Mouse (Mus musculus) retina, adult 2 months (tissue): ENCODE results near the gene Fpr1.
"Not testable (repeated sequence)": the region's sequence is repeated elsewhere in the genome, so short reads cannot be mapped to it uniquely, and the experiment has no call there.

Experiments
- DNase-seq: peaks from one replicate; pipeline ENCODE4 v3.0.0-alpha.2; 2012; ENCODE audit warnings: low read depth, low spot score

Gene Fpr1

DNA sequence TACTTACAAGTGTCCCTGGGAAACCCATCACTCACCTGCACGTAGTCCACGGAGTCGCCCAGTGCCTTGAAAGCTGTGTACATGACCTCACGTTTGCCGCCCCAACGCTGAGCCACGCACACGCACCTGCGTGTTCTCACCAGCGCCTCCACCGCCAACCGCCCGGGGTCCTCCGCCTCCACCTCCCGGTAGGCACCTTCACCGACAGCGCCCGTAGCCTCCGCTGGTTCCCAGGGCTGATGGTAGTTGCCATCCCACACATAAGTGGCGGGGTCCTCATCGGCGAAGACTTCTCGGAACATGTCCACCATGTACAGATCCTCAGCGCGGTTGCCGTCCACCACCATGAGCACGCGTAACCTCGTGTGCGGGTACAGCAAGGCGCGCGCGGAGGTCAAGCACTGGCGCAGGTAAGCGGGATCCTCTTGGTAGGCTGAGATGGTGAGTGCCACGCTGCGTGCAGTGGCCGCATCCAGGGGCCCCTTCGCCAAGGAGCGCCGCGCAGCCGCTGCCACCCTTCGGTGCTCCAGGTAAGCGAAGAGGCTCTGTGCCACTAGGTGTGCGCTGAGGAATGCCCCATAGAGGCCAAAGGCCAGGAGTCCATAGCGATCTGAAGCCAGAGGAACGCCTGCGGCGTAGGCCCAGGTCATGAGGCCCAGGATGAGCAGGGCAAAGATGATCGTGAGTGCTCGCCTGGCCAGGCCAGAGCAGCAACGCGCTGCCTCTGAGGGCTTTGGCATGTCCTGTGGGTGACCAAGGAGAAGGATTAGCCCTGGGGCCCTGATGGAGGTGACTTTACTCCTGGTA, 33.6 kb downstream of the Fpr1 start:
- no peak for DNase-seq

DNA sequence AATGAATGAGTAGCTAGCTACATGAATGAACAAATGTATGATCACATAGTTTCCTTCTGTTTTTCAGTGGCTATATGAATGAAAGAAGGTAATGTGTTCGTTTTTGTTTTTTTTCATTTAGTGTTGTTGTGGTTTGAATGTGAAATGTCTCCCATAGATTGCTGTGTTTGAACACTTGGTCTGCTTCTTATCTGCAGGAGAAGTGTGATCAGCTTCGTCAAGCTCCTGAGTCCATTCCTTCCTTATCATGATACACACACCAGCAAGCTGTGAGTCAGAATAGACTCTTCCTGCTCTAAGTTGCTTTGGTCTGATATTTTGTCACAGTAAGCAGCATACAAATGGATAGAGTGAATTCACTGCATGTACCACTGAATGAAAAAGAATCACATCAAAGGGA, 34.8 kb downstream of the Fpr1 start:
- no peak for DNase-seq

DNA sequence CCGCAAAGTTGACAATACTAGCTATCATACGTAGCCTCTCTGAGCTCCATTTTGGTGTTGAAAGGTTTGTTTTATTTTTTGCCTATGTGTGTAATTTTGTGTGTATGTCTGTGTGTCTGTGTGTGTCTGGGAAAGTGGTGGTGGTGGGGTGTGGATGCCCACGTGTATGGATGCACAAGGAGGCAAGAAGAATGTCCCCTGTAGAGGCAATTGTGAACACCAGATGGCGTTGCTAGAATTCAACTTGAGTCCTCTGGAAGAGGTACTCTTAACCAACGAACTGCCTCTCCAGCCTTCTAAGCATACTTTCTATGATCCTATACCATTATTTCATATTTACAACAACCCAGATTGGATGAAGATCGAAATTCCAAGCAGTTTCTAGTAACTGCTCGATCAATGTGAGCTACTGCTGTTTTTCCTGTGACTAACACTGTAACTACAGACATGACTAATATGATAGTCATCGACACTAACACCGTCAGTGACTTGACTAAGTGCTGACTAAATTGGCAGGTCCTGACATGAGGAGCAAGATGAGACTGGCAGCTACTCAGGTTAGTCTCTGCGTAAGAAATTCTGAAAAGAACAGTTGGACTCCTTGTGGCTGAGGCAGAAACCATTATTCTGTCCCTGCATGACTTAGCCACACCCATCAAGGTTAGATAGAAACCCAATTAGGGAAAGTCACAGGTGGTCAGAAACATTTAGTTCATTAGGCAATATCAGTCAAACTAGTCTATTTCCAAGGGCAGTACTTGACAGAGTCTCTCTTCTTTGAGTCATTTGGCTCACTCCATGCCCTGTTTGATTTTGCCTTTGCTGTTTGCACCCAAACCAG, 38.3 kb downstream of the Fpr1 start:
- DNase-seq = no peak

DNA sequence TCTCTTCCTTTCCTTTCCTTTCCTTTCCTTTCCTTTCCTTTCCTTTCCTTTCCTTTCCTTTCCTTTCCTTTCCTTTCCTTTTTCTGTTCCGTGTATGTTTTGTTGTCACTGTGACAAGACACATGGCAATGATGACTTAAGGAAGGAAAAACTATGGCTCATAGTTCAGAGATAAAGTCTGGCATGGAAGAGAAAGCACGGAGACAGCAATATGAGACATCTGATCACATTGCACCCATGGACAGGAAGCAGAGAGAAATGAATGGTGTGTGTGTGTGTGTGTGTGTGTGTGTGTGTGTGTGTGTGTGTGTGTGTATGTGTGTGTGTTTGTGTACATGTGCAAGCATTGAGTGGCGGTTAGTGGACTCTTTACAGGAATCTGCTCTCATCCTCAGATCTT, 39.1 kb downstream of the Fpr1 start:
- DNase-seq = not testable (repeated sequence)

DNA sequence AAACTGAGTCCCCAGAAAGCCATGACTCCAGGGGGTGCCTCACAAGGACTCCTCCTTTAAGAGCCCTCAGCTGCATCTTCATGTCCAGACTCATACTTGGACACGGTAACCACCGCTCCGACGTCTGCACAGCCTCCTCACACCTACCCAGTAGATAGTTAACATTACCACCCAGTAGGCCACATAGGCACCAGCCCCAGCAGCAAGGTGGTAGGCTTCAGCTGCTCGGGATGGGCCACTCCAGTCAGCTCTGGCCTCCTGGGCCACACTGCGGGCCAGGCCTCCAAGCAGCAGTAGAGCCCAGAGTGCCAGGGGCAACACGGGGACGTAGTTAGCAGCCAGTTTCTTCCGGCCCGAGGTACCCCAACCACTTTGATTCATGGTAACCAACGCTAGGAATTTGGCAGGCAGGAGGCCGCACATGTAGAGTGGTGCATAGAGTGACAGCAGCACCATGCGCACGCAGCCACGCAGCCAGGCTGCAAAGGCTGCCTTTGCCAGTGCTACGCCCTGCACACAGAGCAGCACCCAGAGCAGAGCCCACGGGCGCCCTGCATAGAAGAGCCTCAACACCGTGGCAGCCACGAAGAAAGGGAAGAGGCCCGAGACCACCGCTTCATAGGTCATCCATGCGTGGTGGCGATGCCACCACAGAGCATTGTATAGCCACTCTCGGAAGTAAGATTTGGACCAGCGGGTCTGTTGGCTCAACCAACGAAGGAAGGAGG, 40.0 kb downstream of the Fpr1 start:
- DNase-seq = no peak

DNA sequence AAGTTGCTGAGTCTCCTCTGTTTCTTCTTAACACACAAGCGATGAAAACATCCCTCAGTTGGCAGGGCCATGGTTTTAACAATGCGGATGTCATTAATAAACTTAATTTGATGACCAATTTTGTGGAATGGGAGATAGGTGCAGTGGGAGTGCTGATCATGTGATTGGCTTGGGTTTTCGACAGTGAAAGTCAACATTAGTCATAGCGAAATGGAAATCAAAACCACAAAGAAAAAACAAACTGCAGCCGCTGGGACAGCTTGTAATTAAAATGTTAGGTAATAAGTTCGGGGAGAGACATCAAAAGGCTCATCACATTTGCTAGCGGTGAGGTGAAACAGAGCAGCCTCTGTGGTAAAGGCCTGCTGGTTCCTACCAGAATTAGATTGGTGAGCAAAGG, 42.9 kb downstream of the Fpr1 start:
- DNase-seq = no peak

DNA sequence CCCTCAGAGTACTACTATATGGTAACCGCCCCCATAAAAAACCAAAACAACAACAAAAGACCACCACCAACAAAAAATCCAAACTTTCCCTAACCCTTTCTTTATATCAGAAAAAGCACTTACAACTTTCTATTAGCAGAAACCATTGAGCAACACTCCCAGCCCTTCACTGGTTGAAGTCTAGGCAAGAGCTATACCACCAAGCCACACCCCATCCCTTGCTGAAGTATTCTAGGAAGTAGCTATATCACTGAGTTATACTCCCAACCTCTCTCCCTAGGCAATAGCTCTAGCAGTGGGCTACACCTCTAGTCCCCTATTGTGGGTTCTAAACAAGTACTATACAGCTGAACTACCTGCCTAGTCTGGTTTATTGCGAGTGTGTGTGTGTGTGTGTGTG, 44.5 kb downstream of the Fpr1 start:
- no peak for DNase-seq

DNA sequence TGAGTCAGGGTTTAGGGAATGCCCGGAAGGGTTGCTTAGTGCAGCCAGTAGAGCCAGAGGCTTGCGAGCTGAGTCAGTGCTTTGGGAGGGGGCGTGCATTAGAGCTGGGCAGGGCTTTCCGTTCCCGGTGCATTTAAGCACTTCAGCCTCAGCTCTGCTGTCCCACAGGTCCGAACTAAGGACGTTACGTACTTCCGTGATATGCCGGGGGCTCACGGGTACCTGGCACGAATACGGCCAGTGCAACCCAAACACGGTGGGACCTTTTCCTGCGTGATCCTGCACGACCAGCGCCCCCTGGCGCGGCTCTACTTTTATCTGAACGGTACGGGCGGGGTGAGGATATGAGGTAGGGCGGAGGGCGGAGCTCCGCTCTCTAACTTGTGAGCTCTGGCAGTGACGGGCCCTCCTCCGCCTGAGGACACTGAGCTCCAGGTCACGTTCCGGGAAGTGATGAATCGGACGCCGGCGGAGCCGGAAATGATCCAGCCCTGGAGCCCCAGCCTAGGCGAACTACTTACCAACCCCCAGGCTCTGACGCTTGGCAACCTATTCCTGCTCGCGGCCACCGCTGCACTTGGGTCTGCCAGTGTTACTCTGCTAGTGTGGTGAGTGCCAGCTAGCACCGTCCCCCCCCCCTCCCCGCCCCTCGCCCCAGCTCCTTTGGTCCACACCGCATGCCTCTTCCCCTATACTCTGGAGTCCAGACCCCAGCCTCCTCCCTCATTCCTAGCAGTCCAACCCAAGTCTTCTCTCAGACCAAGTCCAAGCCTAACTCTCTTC, 45.6 kb downstream of the Fpr1 start:
- peak; percentile 86 for DNase-seq

DNA sequence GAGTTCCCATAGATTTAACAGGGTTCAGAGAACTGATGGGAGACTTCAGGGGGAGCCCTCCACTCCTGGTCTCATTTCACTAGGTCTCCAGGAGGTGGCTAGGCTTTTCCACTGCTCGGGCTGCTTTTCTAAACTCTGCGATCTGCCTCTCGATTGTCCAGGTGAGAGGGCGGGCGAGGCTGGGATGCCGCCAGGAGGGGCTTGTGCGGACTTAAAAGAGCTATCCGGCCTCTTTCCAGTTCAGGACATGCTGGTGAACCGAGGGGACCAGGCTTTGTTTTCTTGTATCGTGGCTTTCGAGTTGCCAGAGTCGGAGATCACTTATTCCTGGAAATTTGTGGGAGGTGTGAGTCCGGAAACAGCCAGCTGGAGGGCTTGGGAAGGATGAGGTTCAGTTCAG, 46.3 kb downstream of the Fpr1 start:
- no peak for DNase-seq

DNA sequence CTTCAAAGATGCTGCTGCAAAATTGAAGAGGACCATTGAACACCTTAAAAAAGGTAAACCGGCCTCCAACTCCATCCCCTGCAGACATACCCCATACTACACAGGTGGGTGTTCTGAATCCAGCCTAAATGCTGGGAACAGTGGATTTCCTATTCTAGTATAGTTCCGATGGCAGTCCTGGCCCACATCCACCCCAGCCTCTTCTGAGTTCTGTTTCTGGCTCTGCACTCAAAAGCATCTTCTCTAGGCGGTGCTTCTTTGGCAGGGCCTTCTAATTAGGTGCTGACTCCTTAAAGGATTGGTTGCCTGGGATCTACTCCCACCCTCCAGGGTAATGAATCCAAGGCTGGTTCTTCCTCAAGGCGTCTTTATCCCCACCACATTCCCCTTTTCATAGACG, 47.6 kb downstream of the Fpr1 start:
- DNase-seq = no peak

DNA sequence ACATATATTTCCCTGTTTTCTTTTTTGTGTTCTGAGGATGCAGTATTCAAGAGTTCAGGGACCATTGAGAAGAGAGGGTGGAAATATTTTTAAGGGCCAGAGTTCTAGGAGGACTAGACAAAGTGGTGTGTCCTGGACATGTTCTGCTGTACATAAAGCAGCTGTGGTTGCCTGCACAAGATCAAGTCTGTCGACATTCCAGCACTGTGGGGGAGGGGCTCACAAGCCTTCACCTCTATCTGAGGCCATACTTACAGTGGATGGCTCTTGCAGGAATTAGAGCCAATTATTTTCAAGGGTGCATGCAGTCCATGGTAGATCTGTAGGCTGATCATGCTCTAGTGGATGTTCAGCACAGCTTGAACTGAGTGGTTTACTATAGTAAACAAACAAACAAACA, 48.8 kb downstream of the Fpr1 start:
- no peak for DNase-seq

DNA sequence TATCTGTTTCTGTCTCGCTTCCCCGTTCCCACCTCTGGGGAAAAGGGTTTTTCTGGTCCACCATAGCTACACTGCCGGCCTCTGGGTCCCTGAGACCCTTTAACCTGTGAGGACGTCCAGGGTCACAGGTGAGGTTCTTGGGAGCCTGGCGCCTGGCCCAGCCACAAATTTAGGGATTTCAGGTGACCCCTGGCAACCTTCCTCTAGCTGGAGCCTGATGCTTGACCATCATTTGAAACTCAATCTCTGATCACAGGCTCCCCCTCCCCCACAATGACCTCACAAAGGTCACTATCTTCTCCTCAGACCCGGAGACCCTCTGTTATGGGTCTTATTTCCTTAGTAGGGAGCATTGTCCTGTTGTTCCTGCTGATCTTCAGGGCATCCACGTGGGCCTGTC, 53.0 kb downstream of the Fpr1 start:
- DNase-seq = no peak

DNA sequence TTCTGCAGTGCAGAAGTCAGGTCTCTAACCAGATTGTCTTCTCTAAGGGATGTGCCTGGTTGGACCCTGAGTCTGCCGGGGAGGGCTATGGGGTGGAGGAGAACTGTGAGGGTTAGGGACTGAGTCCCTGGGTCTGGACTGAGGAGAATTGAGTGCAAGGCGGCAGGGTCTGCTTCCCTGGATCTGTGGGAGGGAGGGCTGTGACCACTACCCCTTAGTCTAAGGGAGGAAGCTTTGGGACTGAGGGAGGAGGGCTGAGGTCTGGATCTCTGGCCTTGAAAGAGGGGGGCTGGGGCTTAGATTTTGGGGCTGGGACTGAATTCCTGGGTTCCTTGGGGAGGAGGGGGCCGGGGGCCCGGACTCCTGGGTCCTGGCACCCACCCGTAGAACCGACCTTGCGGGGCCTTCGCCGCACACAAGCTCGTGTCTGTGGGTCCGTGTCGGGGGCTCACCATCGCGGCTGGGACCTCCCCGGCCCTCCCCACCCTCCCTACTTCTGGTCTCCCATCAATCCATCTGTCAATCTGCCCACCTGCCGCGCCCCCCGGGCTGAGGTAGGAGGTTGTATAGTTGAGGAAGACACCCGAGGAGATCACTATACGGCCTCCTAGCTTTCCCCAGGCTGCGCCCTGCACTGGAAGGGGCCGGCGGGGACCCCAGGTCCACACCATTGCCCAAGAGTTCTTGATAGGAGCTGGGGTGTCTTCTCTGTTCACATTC, 53.8 kb downstream of the Fpr1 start:
- DNase-seq = no peak

DNA sequence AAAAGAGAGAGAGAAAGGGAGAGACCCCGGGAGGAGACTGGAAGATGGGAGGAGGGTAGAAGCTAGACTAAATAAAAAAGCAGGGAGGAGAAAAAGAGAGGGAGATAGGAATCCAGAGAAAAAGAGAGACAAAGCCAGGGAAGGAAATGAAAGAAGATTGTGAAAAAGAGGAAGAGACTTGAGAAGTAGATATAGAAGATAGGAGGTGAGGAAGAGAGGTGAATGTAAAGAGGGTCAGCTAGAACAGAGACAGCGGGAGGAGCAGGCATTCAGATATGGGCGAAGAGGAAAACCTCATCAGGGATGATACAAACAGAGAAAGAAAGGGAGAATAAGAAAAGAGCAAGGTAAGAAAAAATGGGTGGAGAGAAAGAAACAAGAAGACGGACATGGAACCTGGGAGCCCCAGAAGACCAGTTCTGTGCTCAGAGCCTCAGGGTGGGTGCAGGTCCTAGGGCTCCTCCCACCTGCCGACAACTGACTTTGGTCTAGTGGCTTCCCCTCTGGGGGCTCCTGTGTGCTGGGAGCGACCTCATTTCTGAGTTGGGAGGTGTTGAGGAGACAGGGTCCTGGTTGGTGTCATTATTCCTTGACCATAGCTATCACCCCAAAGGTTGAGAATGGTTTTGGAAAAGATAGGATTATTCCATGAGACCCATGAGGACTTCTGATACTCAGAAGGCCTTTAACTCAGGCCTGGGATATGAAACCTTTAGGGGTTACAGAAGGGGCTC, 54.5 kb downstream of the Fpr1 start:
- DNase-seq = no peak

DNA sequence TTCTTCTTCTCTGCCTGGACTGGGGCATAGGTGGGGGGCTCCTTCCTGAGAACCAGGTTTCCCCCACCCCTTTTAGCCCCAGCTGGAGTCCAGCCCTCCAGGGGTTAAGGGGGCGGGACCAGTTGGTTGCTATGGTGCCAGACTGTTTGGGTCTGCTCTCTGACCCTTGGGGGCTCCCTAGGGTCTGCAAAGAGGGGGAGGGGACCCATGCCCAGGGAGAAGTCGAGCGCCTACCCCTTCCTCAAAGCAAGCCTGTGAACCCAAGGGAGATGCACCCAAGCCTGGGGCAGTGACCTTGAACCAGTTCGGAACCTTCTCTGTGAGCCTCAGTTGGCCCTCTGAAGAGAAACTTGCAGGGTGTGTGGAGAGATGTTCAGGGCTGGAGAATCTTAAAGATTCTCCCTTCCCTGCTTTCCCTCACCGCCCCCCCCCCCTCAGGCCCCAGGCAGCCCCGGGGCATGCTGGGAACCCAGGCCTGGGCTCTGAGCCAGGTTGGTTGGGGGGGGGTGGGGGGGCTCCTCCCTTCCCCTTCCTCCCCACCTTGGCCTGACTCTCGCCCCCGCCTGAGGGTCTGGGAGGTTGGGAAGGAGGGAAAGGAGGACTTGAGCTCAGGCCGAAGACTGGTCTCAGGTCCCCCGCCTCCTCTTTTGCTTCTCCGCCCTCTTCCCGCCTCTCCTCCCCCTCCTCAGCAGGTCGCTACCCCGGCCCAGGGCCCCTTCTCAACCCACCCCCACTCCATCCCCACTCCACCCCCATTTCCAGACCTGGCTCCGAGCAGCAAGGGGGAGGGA, 55.4 kb downstream of the Fpr1 start:
- no peak for DNase-seq

DNA sequence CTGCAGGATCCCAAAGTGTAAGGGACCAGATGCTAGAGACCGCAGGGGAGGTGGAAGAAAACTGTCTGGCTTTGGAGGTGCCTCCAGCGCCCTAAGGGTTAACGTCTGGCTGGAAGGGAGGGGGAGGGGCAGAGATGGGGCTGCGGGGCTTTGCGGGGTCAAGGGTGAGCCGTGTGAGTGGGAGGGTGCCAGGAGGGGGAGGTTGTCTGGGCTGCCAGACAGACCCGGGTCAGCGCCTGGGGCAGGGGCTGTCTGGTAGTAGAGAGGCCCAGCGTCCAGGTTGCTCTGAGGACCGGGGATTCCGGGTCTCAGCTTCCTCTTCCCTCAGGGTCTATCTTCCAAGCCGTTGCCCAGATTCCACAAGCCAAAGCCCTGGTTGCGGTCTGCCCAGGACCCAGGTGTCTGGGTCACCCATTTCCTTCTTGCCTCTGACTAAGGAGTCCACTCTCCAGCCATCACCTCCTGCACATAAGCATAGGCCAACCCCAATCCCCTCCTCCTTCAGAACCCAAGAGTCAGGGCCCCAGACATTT, 56.0 kb downstream of the Fpr1 start:
- no peak for DNase-seq

DNA sequence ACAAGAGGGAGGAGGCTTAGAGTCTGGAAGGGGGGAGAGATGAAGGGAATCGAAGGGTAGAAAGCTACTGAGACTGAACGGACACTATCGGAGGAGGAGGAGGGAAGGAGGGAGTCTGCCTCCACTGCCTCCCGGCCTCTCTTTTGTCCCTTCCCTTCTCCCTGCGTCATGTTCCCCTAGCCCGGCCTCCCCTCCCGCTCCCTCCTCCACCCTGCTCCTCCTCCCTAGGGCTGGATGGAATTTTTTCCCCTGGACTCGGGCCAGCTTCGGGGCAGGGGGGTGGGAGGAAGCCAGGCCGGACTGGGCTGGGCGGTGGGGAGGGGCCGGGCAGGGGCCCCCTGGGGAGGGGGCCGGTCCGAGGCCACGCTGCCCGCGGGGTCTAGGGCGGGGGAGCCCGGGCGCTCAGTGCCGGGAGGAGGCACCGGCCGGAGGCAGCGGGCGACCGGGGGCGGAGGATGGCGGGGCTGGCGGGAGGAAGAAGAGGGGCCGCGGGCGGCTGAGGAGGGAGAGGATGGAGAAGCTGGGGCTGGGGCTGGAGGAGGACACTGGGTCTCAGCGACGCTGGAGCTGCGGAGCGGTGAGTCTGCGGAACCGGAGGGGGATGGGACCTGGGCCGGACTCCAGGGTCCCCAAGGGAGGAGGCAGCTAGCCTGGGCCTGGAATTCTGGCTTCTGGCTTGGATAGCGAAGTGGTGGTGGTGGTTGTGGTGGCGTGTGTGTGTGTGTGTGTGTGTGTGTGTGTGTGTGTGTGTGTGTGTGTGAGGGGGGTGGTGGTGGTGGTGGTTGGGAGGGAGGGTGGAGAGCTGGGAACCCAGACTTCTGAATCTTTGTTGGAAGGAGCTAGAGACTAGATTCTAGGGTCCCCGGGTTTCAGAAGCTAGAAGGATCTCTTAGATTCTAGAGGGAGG, 56.7 kb downstream of the Fpr1 start, which contains the start of gene Spaca6:
Gene Spaca6, plus strand, starts transcription at position 408 of the 907 bp plus-strand sequence.
- DNase-seq = no peak
